Mouse (Mus musculus) frontal cortex, adult (tissue): ENCODE measurements around the gene Mospd3.

Experiments
- ATAC-seq: cut with Nextera tagmentation; 2 replicates; pipeline ENCODE4 v1.9.2; 2017; ENCODE audit warnings: mild to moderate bottlenecking, moderate library complexity, mixed read lengths; ENCODE audit not compliant: low TSS enrichment

Mospd3 gene

GRCm38 (mm10) chr5:137600619-137601364 lies at the start of gene Mospd3:
Gene Mospd3 (minus strand): TSS chr5:137601058.
- ATAC-seq = peak; percentile 98

GRCm38 (mm10) chr5:137649669-137650571 lies 49.1 kb upstream of the Mospd3 start:
- ATAC-seq = no peak

GRCm38 (mm10) chr5:137649251-137649650 lies 48.4 kb upstream of the Mospd3 start:
- ATAC-seq = no peak

- no peak; the same call in 1 of the 2 replicates for ATAC-seq
These were observed 47.2 kb upstream of the Mospd3 start for GRCm38 (mm10) chr5:137647827-137648601.

DNA sequence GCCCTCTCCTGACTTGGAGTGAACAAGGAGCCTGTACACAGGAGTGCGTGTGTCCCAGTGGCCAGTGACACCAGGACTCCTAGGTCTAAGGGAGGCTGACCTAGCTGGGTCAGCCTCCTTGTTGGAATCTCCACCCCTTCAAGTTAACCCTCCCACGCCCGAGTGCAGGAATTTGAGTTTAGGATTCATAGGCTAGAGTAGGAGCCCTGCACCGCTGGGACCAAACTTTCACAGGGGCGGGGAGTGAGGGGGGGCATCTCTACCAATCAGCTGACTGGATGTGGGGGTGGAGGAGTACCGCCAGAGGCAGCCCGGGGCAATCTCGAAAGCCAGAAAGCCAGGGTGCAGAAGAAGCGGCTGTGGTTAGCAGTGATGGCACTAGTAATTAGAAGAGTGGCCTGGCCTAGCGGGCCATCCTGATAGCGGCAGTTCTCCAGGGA lies 44.8 kb upstream of the Mospd3 start, which contains the start of gene Irs3:
Gene Irs3, minus strand, starts transcription at position 63 of the 440 bp plus-strand sequence.
- no peak for ATAC-seq

DNA sequence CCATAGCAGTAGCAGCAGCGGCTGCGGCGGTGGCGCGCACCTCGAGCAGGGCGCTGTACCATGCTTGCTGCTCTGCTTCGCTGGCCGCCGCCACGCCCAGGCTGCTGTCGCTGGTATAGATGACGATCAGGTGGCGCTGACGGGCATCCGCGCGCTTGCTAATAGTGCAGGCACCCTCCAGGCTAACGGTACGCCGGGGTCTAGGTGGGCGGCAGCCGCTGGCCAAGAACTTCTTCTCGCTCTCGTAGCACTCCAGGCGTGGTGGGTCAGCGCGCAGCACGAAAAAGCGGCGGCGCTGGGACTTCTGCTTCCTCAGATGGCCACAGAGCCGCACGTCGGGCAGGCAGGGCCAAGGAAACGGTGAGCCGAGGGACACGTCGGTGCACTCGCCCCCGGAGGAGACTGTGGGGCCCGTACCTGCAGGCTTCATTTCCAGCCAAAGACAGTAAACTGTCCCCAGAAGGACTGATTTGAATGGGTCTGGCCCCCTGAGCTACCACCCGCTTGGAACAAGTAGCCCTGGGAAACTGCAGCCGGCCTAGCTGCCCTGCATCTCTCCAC lies 44.3 kb upstream of the Mospd3 start:
- no peak for ATAC-seq

DNA sequence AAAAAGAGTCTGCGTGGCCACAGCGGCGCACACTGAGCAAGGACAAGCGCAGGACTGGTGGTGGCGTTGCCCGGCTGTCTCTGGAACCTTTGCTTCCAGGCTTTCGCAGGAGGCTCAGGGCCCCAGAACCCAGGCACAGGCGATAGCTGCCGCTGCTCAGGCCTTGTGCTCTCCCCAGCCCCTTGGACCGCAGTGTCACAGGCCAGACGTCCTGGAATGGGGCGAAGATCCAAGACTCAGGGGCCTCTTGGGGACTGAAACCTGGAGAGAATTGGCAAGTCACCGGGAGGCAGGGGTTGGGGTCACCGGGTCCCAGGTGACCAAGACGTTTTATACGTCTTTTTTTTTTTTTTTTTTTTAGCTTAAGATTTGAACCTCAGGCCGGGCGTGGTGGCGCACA lies 43.6 kb upstream of the Mospd3 start:
- ATAC-seq = no peak

DNA sequence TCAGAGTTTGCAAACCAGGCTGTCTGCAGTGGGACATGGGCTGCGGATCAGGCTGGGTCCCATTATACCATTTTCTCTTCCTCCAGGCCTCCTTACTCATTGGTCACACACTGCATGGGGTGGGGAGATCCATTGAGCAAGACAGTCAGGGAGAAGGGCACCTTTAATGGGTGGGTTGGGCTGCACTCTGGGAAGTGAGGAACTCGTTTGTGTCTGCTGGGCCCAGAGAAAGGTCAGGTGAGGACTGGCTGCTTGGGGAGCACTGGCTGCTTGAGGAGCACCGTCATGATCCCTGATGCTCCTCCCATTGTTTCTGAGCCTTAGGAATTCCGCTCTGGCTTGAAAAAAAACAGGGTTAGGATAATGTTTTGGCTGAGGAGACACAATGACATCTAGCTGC lies 42.0 kb upstream of the Mospd3 start:
- no peak for ATAC-seq

DNA sequence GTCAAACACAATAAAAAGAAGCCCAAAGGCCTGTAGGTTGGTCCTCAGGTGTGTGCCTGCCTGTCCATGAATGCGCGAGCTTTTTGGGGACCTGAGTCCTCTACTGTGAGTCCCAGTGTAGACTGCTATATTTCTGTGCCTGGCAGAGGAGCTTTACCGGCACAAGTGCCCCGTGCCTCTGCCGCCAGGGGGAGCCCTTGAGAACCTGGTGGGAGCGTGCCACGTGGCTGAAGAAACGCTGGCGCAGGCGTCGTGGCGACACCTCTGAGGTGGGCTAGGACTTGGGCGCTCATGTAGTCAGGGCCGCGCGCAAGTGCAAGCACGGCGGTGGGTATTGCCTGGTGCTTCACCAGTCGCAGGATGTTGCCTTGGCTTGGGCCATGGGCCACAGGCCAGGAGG lies 40.2 kb upstream of the Mospd3 start, which contains the start of gene Sap25:
Gene Sap25, plus strand, starts transcription at position 281 of the 400 bp plus-strand sequence.
- ATAC-seq = no peak

DNA sequence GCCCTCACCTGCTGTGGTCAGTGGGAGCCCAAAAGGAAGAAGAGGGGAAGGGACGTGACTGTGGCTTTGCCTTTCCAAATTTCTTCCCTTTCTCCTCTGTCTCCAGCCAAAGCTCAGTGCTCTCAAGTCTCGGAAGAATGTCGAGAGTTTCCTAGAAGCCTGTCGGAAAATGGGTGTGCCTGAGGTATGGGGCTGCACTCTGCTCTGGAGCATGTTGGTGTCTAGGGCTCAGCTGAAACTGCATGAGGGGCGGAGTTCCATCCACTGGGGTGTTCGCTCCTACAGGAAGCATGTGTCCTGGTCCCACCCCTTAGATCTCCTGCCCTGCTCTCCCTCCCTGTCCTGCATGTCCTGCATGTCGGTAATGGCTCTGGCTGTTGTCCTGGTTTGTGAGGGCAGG lies 38.6 kb upstream of the Mospd3 start:
- no peak for ATAC-seq

DNA sequence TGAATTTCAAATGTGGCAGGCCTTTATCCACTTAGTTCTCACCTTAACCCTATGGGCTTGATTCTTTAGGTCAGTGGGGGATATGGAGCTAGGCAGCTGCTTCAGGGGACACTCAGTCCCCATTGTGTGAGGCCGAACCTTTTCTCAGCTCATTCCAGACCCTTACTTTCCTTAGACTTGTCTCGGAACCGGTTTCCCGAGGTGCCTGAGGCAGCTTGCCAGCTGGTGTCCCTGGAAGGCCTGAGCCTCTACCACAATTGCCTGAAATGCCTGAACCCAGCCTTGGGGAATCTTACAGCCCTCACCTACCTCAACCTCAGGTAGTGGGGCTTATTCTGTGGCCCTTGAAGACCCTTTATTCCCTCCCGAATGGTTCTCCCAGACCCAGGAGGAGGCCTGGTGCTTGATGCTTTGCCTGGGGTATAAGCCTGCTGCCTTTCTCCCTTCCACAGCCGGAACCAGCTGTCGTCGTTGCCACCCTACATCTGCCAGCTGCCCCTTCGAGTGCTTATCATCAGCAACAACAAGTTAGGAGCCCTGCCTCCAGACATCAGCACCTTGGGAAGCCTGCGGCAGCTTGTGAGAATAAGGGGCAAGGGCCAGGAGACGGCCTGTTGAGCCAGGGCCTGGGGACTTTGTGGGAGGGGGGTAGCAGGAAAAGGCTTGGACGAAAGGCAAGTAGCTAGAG lies 32.7 kb upstream of the Mospd3 start:
- no peak for ATAC-seq

- no peak for ATAC-seq
These were observed 30.7 kb upstream of the Mospd3 start for GRCm38 (mm10) chr5:137631591-137631990.

- ATAC-seq = no peak
These were observed 30.3 kb upstream of the Mospd3 start for GRCm38 (mm10) chr5:137631171-137631570.

DNA sequence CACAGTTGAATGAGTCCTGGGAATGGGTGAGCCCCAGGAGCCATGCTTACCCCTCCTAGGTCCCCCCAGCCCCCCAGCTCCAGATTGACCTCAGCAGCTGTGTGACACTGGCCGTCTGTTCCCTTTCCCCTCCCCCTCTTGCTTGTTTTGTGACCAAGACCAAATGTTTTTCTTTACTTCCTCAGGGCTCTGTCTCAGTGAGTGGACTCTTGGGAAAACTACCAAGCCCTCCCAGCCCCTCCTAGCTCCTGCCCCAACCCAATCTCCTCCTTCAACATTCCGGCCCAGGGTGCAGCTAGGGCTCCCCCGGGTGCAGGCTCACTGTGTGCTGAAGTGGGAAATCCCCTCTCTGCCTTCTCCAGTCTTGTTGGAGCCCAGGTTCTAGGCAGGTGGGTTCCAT lies 29.7 kb upstream of the Mospd3 start:
- no peak for ATAC-seq

DNA sequence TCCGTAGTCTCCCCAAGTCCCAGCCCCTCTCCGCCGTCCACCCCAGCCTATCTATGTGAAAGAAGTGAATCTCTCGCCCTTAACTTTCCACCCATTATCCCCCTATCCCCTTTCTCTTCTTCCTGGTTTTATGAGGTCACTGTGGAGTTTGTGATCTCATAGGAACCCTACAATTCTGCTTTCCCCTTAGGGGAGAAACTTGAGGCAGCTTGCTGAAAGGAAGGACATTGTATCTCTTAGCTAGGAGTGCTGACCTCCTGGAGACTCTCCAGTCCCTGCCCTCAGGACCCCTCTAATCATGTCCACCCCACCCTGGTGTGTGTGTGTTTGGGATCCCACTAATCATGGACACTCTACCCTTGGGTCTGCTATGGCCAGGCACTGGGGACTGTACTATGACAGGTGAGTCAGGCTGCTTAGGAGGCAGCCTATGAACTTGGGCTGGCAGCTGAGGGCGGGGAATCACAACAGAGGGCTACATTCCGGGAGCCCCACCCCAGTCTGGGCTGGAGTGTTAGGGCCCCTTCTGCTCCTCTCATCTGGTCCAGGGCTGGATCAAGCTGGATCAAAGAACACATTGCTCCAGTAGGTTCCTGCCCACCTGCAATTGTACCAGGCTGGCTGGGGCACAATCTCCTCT lies 29.2 kb upstream of the Mospd3 start:
- no peak for ATAC-seq

DNA sequence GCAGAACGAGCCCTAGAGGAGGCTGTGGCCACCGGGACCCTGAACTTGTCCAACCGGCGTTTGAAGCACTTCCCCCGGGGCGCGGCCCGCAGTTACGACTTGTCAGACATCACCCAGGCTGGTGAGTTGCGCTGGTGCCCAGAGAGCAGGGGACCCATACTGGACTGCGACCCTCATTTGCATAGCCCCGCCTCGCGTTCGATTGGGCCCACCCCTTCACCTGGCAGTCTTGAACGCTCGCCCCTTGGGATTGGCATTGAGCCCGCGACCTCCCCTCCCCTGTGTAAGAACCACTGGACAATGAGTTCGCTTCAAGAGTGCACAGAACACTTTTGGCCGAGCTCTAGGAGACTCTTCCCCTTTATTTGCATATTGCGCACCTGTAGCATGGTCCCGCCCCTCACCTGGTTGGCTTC lies 28.5 kb upstream of the Mospd3 start:
- no peak for ATAC-seq

DNA sequence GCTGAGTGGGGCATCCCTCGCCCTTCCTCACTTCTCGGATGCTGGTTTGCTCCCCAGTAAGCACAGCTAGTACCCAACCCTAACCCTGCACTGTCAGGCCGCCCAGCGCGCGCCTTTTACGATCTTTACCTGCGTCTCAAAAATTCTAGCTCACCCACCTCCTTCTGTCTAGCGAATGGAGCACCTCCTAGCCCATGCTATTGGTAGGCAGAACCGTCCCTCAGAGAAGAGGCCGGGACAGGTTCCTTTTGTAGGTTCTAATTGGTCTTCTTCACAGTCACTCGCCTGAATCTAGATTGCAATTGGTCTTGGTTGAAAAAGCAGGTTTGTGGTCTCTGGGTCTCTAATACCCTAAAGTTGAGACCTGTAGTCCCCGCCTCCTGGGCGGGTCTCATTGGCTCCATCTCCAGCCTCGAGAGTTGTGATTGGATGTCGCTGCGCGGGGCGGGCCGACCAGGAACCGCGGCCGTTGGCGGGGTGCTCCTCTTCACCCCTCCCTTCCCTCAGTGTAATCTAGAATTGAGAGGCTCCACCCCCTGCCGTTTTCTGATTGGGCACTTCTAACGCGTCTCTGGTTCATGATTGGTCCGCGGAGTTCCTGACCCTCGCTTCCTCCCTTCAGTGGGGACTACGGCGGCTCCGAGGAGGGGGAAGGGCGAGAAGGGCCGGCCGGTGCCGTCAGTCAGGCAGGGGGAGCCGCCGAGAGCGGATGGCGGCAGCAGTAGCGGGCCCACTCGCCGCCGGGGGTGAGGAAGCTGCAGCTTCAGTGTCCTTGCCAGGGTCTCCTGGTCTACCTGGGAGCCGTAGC lies 27.8 kb upstream of the Mospd3 start, which contains the start of the genes Fbxo24, Lrch4 and Gm20605:
Gene Fbxo24, minus strand, starts transcription at position 505 of the 808 bp plus-strand sequence.
Gene Lrch4, plus strand, starts transcription at position 624 of the 808 bp plus-strand sequence.
Gene Gm20605, plus strand, starts transcription at position 678 of the 808 bp plus-strand sequence.
- peak; percentile 95 for ATAC-seq

GRCm38 (mm10) chr5:137627991-137628390 lies 27.1 kb upstream of the Mospd3 start:
- ATAC-seq = no peak

DNA sequence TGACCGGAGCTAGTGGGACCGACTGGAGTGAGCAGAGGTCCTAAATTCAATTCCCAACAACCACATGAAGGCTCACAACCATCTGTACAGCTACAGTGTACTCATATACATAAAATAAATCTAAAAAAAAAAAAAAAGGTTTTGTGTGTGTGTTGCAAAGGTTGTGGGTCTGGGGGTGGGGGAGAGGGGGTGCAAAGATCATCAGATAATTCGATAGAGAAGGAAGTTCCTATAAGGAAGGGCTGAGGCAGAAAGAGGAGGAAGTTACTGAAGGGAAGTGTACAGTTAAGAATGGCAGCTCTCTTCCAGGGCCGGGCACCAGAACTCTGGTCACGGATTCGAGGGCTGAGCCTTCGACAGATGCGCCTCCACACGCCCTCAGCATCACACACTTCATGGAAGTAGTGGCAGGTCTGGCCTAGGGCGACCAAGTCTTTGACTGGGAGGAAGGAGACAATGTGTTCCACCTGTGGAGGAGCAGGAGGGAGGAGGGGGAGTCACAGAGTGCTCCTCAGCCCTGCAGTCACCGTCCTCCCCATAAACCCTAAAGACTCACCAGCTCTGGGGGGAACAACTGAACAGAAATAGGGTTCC lies 23.2 kb upstream of the Mospd3 start:
- no peak for ATAC-seq
